26 mouse cellular contexts compared by ENCODE assay signal in genomic region chr10:87103286-87103685, GRCm38 (mm10). TPM values are rescaled to one million over a fixed set of nuclear protein-coding genes. Genes with fewer than 3 reads are reported as not detected.
DNase-seq lines count a peak whose midpoint lies in the region; ATAC-seq lines count a peak whose summit lies in the region.
"Had no signal": no experiment of that assay in that cellular context is flagged by ENCODE, and none has a peak within 500 bp of the region (broad histone marks: within the 10 kb centered on the region; RNA-seq: fewer than 3 reads in every experiment).

No protein-coding gene starts in this region.

- H3K4me1 ChIP-seq in forebrain, embryonic 10.5 days, result peaks cover 62% of the 10 kb centered on the region
- H3K4me1 ChIP-seq in forebrain, embryonic 11.5 days (replicated peaks; ENCODE audit: control insufficient read depth, insufficient read depth, low read length), result peaks cover 12% of the 10 kb centered on the region
- H3K4me1 ChIP-seq: megakaryocyte, embryonic 14.5 days had no signal

- no peak for ATAC-seq in forebrain, embryonic 11.5 days (replicated peaks; ENCODE audit: low FRiP score)
- ATAC-seq in inflammation-experienced regulatory T-cells, adult 6 months, result peak; percentile 61
- ATAC-seq: forebrain, embryonic 16.5 days; midbrain, embryonic 16.5 days had no signal

- no peak for DNase-seq in forebrain, embryonic 10.5 days (ENCODE audit: extremely low spot score, low spot score)
- DNase-seq in forebrain, embryonic 11.5 days (ENCODE audit: low spot score), result no peak
- peak; percentile 8 to 23 for DNase-seq in spleen, postnatal 36 days (ENCODE audit: low spot score in 2 of 2)
- DNase-seq in spleen, postnatal 14 days (ENCODE audit: low spot score in 2 of 2), result no peak
- DNase-seq in left cerebral cortex, adult 18-20 months (ENCODE audit: low spot score in 2 of 2), result no peak
- no peak for DNase-seq in urinary bladder, postnatal 10 days (ENCODE audit: low spot score)
- DNase-seq: adrenal gland, adult 8-10 months; cerebellum, adult 9-10 months; gastrocnemius, postnatal 25 days; kidney, adult 8-10 months; lung, adult 18-20 months; lung, postnatal 14 days; right cerebral cortex, postnatal 4 days; thymus, adult 2 months had no signal

- peak overlapping the region; percentile 76 for H3K27ac ChIP-seq in forebrain, embryonic 10.5 days
- H3K27ac ChIP-seq in forebrain, embryonic 11.5 days (ENCODE audit: low read depth, low read length), result no peak overlapping the region
- H3K27ac ChIP-seq: embryonic facial prominence, embryonic 13.5 days had no signal

- H3K36me3 ChIP-seq in forebrain, embryonic 10.5 days (replicated peaks), result no peaks in the 10 kb centered on the region
- no peaks in the 10 kb centered on the region for H3K36me3 ChIP-seq in forebrain, embryonic 11.5 days (ENCODE audit: control insufficient read depth, insufficient read depth, low read length)
- H3K36me3 ChIP-seq: embryonic facial prominence, embryonic 13.5 days had no signal

- no peak overlapping the region for H3K4me2 ChIP-seq in forebrain, embryonic 11.5 days (ENCODE audit: low read depth, low read length, severe bottlenecking)
- H3K4me2 ChIP-seq: embryonic facial prominence, embryonic 13.5 days; liver, embryonic 11.5 days had no signal

- 69% methylated on average over 8 of the region's 8 CpGs for WGBS in forebrain, embryonic 10.5 days
- WGBS in forebrain, embryonic 11.5 days, result 53% methylated on average over 8 of the region's 8 CpGs

- H3K27me3 ChIP-seq in forebrain, embryonic 10.5 days (ENCODE audit: poor library complexity, severe bottlenecking), result peaks cover 25% of the 10 kb centered on the region
- H3K27me3 ChIP-seq in forebrain, embryonic 11.5 days (ENCODE audit: control insufficient read depth, insufficient read depth, low read length), result no peaks in the 10 kb centered on the region
- H3K27me3 ChIP-seq: embryonic facial prominence, embryonic 13.5 days; megakaryocyte, embryonic 14.5 days had no signal

- no peak overlapping the region for H3K4me3 ChIP-seq in forebrain, embryonic 10.5 days
- no peak overlapping the region for H3K4me3 ChIP-seq in forebrain, embryonic 11.5 days (ENCODE audit: low read depth, low read length)
- H3K4me3 ChIP-seq: embryonic facial prominence, embryonic 13.5 days; megakaryocyte, embryonic 14.5 days had no signal

- no peaks in the 10 kb centered on the region for H3K9me3 ChIP-seq in forebrain, embryonic 10.5 days
- no peaks in the 10 kb centered on the region for H3K9me3 ChIP-seq in forebrain, embryonic 11.5 days (ENCODE audit: control insufficient read depth, low read length)
- H3K9me3 ChIP-seq: embryonic facial prominence, embryonic 13.5 days; megakaryocyte, embryonic 14.5 days had no signal

- H3K9ac ChIP-seq in forebrain, embryonic 11.5 days (ENCODE audit: low read length), result no peak overlapping the region
- H3K9ac ChIP-seq: embryonic facial prominence, embryonic 13.5 days had no signal

RNA-seq across cellular contexts. Expression of gene 1700113H08Rik, which starts 45.4 kb away (rescaled TPM):
- polyA plus RNA-seq in forebrain, embryonic 10.5 days (2016; fragmentation: Nextera tagmentation; extraction: Ambion mirVana), result not detected in 2 replicates
- not detected in 2 replicates for polyA plus RNA-seq in forebrain, embryonic 11.5 days (2014; fragmentation: Nextera tagmentation; extraction: Ambion mirVana)
- not detected for polyA plus RNA-seq in inflammation-experienced regulatory T-cells, adult 6 months (2017; shearing (Covaris generic))
- not detected for total RNA-seq in left cerebral cortex, adult 18-20 months (2021)
- total RNA-seq: adrenal gland, adult 8-10 months; hematopoietic stem cell, adult 5-6 weeks; layer of hippocampus, adult 18-20 months; left cerebral cortex, adult 8-10 months had no signal
- polyA plus RNA-seq: cortical plate, adult 2 months; embryonic facial prominence, embryonic 13.5 days; forebrain, embryonic 16.5 days; limb, embryonic 11.5 days; liver, embryonic 11.5 days; stomach, embryonic 14.5 days had no signal

Comparison
In these comparisons a context has a peak if more than half of its experiments do, and no peak if none do; other contexts are left out.
1. DNase-seq: peak in spleen, postnatal 36 days (2 of 2); none in forebrain, embryonic 10.5 days (single experiment), forebrain, embryonic 11.5 days (single experiment), spleen, postnatal 14 days (0 of 2), left cerebral cortex, adult 18-20 months (0 of 2) and urinary bladder, postnatal 10 days (single experiment).